Mouse (Mus musculus) kidney, postnatal 10 days (tissue): Measurements from ENCODE around the gene Fitm1.

ENCODE experiments used
- DNase-seq: peaks from one replicate; pipeline ENCODE4 v3.0.0; 2021; ENCODE audit warnings: mixed read lengths

Fitm1 gene

GRCm38 (mm10) chr14:55598521-55599390, 23.3 kb downstream of the Fitm1 start:
- DNase-seq, result no peak

- no peak for DNase-seq
These were observed 27.8 kb downstream of the Fitm1 start, which contains the start of gene Irf9 for GRCm38 (mm10) chr14:55603271-55603632. TSS of gene Irf9 (plus strand) at chr14:55603571.

GRCm38 (mm10) chr14:55603633-55604576, 28.5 kb downstream of the Fitm1 start:
- peak; percentile 94 for DNase-seq

GRCm38 (mm10) chr14:55604823-55605222, 29.4 kb downstream of the Fitm1 start:
- DNase-seq, result no peak

GRCm38 (mm10) chr14:55605743-55606459, 30.5 kb downstream of the Fitm1 start:
- DNase-seq, result no peak

- no peak for DNase-seq
These were observed 32.9 kb downstream of the Fitm1 start for GRCm38 (mm10) chr14:55608339-55608738.

GRCm38 (mm10) chr14:55613346-55613745, 37.9 kb downstream of the Fitm1 start:
- DNase-seq, result no peak

GRCm38 (mm10) chr14:55614565-55615178, 39.3 kb downstream of the Fitm1 start:
- no peak for DNase-seq

GRCm38 (mm10) chr14:55615876-55616275, 40.5 kb downstream of the Fitm1 start:
- DNase-seq, result no peak

- DNase-seq, result no peak
These were observed 41.4 kb downstream of the Fitm1 start for GRCm38 (mm10) chr14:55616844-55617243.

- DNase-seq, result peak; percentile 42
These were observed 42.4 kb downstream of the Fitm1 start, which contains the start of gene Rec8 for GRCm38 (mm10) chr14:55617822-55618221. TSS of gene Rec8 (plus strand) at chr14:55618037.

- DNase-seq, result no peak
These were observed 43.2 kb downstream of the Fitm1 start for GRCm38 (mm10) chr14:55618486-55619195.
